Mouse (Mus musculus) E14TG2a.4 (cell line): ENCODE data around the gene Nhs.

Experiments
- CTCF ChIP-seq: conservative IDR thresholded peaks from 2 replicates; pipeline ENCODE4 v1.5.1; 2014; ENCODE audit warnings: low read length
- POU5F1 ChIP-seq: IDR thresholded peaks from 2 replicates; pipeline ENCODE4 v1.6.1; 2014; ENCODE audit warnings: low read length, borderline replicate concordance

DNA sequence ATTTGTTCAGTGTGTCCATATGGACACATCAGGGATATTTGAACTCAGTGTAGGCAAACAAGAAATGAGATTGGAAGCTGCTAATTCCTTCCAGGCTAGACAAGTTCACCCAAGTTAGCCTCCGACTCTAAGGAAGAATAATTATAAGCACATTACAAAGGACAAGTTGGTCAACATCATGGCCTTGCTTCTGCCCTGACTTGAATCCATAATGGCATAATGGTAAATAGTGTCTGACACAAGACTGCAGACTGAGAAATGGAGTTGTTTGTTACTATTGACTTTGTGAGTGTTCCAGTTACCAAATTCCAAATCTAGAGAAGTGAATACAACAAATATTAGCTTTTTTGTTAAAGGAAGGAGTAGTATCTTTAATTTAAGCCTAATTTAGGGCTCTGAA is 196.7 kb downstream of the Nhs start:
- TF ChIP-seq CTCF: no peak
- TF ChIP-seq POU5F1: no peak
